Mouse (Mus musculus) 3134 (cell line): Measurements from ENCODE around the gene Tti1.
"Not testable (repeated sequence)": the region's sequence is repeated elsewhere in the genome, so short reads cannot be mapped to it uniquely, and the experiment has no call there.

Source experiments
- DNase-seq: peaks from one replicate; pipeline ENCODE4 v3.0.0-alpha.2; 2011; ENCODE audit warnings: low spot score; ENCODE audit not compliant: insufficient read length; ENCODE audit errors: extremely low read depth

Gene Tti1

DNA sequence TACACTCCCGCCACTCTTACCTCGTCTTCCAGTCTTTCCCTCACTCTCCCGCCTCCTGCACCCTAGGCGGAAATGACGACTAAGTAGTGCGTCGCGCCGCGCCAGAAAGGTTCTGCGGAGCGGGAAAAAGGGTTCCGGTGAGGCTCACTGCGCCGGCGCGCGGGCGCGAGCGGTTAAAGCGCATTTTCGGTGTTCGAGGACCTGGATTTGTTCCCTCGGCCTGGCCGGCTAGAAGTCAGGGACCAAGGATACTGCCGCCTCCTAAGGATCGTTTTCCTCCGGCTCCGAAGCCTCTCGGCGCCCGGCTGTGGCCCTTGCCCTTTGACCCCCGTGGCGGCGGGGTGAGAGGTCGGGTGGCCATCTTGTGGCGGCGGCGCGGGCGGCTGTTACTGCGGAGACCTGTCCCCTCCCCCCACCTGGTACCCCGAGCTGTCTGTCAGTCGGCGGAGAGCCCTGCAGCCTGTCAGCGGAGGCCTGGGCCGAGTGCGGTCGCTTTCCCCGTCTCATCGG, at the start of gene Tti1, which contains the start of gene Rprd1b:
TSS of gene Tti1 (minus strand) at position 80 of the 510 bp plus-strand sequence.
TSS of gene Rprd1b (plus strand) at position 144 of the 510 bp plus-strand sequence.
- DNase-seq: peak; percentile 94

DNA sequence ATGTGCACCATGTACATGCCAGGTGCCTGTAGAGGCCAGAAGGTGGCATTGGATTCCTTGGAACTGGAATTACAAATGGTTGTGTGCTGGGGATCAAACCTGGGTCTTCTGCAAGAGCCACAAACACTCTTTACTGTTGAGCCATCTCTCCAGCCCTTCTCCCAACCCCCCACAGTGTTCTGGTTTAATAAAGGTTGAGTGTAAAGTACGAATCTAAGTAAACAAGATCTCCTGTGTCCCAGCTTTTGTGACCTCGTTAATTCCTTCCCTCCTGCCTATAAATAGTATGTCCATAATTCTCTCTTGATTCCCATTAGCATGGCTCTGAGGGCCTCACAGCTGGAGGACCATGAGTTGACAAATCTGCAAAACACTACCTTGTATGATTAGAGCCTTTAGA, 49.7 kb upstream of the Tti1 start:
- no peak for DNase-seq

DNA sequence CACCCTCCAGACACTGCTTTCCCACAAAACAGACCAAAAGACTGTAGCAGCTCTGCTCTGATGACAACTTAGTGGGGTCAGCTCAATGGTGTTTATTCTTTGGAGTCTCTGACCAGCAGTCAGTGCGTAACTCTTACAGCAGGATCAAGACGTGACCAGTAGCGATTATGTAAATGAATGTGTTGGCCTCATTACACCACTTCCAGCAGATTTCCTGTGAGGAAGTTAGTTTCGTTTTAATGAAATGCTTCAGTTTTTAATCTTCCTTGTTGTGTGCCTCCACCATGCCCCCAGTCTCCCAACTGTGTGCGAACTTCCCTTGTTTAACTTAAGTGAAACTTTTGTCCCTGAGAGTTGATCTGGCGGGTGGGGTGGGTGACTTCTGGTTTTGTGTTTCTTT, 48.5 kb upstream of the Tti1 start:
- no peak for DNase-seq

DNA sequence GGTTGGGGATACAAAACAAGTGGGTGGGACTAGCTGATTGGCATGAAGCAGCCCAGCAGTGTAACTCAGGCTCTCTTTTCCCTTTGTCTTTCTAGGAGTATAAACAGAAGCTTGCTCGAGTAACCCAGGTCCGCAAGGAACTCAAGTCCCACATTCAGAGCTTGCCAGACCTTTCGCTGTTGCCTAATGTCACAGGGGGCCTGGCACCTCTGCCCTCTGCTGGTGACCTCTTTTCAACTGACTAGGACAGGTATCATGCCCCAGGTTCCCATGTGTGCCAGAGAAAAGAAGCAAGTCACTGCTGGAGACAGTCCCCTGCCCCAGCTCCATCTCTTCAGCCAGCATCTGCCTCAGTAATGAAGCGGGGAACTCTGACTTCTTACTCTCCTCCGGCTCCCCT, 46.6 kb upstream of the Tti1 start:
- no peak for DNase-seq

DNA sequence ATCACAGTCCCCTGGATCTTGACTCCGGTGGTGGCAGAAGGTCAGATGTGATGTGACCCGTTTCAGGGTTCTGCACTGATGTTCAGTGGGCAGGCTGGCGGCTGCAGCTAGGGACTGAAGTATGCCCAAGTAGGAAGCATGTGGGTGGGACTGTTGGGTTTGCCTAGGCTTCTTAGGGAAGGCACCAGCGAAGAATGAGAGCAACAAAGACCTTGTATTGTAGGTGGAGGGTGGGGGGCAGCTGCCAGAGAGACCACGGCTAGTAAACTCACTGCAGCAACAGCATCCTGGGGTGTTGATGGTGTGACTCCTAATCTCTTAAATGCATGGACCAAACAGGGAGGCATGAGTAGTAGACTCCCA, 43.4 kb upstream of the Tti1 start:
- DNase-seq: no peak

DNA sequence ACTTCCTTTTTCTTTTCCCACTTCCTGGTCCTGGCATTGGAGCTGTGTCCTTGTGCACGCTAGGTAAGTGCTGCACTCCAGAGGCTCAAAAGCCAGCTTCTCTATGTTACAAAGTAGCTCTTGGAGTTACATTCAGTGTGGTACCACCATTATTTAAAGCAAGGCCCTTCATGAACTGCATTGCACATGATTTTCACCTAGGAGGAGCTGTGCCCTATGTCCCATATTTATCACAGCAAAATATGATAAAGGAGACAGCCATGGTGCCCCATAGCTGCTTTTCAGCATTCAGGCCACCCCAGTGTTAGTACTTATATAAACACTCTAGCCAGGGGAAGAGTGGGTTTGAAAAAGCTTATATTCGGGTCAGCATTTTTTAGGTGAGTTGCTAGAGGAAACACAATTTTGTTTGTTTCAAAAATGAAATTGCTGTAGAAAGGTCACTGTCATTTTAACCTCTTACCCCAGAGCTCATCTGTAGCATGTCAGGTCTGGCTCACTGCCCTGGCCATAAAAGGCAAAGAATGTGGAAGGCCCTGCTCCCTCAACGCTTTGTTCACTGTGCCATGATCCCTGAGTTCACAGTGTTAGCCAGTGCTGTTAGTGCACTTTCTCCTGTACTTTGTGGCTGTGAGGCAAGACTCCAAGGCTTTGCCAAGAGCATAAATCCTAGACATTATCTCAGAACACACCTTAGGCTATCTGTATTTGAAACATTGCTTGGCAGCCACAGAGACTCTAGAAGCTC, 42.8 kb upstream of the Tti1 start:
- DNase-seq: no peak

DNA sequence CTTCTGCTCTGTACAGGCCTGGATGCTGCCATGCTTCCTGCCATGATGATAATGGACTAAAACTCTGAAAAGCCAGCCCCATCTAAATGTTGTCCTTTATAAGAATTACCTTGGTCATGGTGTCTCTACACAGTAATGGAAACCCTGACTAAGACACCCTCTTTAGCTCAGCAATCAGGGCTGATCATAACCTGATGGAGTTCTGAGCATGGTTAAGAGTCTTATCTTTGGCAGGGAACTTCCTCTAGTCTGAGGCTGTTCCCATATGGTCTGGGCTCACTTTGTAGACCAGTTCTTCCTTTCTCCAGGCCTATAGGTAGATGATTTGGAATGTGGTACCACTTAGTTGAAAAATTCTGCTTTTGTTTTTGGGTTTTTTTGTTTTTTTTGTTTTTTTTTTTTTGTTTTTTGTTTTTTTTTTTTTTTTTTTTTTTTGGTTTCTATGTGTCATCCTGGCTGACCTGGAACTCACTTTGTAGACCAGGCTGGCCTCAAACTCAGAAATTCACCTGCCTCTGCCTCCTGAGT, 40.3 kb upstream of the Tti1 start:
- DNase-seq: no peak

DNA sequence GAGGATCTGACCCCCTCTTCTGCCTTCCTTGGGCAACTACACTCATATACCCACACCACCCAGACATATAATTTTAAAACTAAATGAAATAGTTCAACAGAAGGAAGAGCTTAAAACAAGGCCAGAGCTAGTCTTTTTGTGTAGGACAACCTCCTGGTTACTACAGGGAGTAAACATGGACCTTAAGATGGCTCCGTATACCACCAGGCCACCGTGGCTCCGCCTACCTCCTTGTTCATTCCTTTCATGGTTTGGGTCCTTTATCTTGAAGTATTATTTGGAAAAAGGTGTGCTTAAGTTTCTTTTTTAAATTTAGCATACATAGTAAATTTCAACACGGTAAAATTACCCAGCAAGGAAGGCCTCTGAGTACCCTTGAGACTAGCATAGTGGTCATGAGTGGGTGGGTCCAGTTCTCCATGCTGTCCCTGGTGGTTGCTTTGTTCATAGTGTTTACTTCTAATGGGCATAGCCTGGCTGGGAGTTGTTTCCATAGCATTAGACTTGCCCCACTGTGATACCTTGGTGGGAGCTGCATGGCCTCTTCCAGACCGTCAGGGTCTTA, 39.1 kb upstream of the Tti1 start:
- no peak for DNase-seq

DNA sequence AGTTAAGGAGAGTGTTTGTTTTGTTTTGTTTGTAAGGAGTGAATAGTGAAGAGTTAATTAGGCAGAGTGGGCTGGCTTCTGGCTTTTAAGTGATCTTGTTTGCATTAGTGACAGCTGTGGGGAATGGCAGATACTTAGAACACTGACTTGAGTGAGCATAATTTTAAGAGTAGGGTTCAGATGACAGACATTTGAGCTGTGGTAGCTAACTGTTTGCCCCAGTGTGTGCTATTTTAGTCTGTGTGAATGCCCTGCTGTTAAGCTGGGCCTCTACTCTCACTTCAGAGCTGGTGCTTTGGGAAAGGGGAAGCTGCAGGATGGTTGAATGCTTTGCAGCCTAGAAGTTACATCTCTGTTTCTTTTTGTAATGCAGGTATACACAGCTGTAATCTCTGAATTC, 38.2 kb upstream of the Tti1 start:
- no peak for DNase-seq

DNA sequence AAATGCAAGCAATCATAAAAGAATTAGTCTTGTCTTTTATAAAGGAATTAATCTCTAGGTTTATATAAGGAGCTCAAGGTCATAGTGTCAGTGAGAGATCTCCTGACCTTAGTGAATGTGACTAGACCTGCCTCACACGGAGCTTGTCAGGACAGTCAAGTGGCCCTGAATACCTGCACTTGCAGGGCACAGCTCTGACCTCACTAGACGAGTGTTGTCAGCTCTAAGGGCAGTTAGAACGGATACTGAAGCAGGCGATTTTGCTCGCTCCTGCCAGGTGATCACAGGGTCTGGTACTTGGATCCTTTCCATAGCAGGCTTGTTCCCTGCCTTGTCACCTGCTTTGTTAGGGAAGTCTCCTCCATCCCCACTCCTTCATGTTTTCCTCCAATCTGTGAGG, 36.8 kb upstream of the Tti1 start:
- DNase-seq: no peak

DNA sequence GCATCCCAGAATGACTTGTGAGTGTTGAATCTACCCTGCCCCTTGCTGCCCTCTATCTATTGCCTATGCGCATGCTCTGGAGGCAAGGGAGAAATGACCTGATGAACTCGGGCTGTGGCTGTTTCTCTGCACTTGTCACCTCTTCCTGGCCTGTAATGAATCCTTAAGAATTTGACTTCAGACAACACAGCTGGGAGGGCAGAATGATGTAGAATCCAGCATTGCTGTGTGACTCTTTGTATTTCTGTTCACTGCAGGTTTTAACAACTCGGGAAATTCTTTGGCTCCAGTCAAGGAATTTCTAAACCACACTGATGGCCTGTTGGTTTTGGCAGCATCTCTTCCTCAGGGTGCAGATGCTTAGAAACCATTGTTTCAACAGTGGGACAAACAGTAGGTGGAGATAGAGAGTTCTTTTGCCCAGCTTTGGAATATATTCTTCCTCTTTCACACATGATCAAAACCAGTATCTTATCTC, 36.4 kb upstream of the Tti1 start:
- DNase-seq: peak; percentile 70

DNA sequence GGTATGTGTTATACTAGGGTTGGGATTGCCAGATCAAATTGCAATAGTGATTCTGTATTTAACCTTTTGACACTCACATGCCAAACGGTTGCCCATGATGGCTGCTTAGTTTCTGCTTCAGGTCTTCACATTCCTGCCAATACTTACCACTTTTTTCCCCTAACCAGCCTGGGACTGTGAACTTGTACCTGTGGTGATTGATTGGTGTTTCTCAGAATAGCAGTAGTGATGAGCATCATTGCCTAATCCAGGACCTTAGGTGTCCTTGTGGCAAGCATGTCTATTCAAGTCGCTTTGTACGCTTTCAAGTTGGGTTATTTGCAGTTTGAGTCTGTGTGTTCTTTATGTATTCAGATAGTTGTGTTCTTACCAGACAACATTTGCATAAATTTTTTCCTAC, 34.8 kb upstream of the Tti1 start:
- DNase-seq: no peak

DNA sequence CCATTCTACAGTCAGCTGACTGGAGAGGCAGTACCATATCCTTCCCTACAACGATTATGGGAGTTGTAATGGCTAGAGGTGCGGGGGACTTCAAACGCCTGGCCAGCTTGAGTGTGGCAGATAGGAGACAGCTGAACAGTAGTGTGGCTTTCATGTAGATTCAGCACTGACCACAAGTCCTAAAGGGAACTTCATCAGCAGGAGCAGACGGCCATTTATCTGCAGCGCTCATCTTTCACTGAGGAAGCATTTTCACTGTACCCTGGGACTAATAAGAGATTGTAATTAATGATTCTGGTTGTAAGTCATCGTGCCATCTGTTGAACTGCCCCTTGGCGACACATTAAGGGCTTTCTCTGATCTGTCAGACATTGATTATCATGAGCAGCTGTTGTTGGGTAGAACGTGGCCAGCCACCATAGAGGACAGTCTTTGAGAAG, 31.5 kb upstream of the Tti1 start:
- no peak for DNase-seq

DNA sequence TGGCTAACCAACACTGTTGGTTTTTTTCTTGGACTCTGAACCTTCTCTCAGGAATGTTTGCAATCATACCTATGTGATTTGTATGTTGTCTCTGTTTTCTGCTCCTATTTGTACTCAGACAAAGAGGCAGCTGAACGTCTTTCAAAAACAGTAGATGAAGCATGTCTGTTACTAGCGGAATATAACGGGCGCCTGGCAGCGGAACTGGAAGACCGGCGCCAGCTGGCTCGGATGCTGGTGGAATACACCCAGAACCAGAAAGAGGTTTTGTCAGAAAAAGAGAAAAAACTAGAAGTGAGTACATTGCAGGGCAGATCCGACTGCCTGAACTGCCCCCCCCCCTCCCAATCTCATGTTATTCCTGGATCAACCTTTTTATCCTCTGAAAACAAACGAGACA, 30.3 kb upstream of the Tti1 start:
- no peak for DNase-seq

DNA sequence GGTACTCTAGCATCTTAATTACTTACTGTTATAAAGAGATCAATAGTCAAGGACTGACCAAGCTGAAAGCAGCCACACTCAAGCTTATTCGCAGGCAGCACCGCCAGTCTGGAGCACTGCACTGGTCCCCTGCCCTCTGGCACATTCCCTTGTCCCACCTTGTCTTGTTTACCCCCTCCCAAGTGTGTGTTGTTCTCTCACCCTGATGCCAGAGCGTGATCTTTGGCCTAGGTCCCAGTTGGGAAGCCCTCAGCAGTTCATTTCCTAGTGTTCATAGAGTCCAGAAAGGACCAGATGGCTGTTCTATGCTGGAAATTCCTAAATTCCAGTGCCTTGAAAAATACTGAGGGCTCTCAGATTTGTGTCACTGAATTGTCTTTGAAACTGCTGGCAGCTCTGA, 28.8 kb upstream of the Tti1 start:
- no peak for DNase-seq

DNA sequence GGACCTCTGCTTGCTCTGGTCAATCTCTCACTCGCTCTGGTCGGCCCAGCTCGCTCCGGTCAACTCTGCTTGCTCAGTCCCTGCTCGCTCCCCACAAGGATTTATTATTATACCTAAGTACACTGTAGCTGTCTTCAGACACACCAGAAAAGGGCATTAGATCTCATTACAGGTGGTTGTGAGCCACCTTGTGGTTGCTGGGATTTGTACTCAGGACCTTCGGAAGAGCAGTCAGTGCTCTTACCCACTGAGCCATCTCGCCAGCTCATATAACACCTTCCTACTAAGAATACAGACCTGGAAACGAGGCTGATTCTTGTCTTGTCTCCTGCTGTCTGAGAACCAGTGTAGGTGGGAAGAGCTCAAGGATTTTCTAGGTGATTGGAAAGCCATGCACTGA, 27.1 kb upstream of the Tti1 start:
- not testable (repeated sequence) for DNase-seq

DNA sequence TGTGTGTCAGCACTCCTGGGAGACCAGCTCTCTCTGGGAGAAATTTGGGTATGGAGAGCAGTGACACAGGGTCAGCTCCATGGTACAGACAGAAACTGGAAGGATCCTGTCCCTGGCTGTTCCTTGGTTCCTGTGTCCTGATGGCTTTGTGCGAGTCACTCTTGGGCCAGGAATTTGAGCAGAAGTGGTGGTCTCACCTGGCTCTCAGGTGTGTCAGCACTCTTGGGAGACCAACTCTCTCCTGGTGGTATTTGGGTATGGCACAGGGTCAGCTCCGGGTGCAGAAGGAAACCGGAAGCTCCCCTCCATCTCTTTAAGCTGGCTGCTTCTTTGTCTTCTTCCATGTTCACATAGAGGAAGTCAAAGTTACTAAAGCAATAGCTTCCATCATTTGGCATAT, 26.4 kb upstream of the Tti1 start:
- DNase-seq: no peak

DNA sequence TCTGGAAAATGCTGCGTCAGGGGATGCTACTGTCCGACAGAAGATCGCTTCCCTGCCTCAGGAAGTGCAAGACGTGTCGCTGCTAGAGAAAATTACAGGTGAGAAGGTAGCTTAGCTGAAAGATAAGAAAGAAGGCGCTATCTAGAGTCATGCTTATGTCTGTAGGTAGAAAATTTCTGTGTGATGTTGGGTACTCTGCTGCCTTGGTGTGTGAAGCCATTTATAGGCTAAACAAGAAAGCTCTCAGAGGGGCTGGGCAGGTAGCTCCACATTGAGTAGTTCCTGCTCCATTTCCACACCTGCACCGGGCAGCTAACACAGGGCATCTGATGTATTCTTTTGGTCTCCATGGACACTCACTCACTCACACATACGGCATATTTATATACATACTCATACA, 21.9 kb upstream of the Tti1 start:
- DNase-seq: no peak

DNA sequence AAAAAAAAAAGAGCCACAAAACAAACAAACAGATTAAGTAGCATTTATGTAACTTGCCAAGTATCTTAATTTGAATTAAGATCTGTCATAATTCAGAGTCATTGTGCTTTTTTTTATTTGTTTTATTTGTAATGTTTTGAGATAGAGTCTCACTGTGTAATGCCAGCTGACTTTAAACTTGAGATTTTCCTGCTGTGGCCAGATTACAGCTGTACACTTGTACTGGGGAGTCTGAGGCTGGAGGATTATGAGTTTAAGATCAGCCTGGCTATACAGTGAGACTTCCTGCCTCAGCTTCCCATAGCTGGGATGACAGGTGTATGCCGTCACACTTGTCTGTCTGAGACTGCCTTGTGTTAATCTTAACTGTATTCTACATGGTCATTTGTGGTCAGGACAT, 20.5 kb upstream of the Tti1 start:
- no peak for DNase-seq

DNA sequence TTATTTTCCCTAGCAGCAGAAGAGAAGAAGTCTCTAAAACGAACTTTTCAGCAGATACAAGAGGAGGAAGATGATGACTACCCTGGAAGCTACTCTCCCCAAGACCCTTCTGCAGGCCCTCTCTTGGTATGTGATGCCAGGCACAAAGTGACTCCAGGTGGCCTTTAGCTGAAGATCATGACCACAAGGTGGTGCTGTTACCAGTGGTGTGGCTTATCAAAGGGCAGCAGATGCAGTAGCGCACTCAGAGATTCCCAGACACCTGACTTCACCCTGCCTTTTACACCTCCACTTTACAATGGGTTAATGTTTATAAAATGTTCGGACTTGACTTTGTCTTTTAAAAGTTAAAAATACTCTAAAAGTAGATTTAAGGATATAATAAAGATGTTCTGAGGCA, 19.7 kb upstream of the Tti1 start:
- DNase-seq: no peak

DNA sequence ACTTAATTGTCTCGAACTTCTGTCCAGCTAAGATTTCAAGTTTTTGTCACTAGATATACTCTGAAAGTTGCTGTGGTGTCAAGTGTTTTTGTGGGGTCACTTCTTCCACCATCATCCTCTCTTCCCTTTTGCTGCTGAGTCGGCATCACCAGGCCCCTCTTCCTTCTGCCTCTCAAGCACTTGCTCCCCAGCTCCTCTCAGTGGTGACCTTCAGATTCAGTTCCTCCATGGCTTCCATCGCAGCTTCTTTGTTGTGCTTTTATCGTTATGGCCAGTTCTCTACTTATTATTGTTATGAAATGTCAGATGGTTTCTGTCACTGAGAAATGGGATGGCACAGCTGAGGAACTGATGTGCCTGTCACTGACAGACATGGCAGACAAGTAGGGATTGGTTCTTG, 18.0 kb upstream of the Tti1 start:
- no peak for DNase-seq

DNA sequence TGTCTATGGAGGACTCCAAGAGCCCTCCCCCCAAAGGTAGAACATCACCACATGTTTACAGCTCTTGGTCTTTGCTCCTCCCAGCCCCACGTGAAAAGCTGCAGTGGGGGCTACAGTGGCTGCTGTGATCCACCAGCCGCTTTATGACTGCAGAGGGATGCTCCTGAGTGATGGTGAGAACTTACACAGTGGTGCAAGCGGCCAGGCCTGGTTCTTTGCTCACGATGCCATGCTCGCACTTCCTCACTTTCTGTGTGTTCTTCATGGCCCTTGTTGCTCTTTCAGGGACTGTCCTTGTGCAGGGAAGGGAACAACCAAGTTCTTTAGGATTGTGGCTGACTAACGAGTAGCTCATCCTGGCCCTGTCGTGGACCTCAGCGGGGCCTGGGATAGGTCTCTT, 15.3 kb upstream of the Tti1 start:
- no peak for DNase-seq
